Mouse (Mus musculus) cerebellum, adult 9-11 months (tissue): Measurements from ENCODE around the gene Gmpr.

Experiments
- DNase-seq: peaks from one replicate; pipeline ENCODE4 v3.0.0; 2022

Gmpr gene

GRCm38 (mm10) chr13:45545974-45546373 is 38.7 kb downstream of the Gmpr start:
- DNase-seq, result no peak

GRCm38 (mm10) chr13:45546946-45547345 is 39.7 kb downstream of the Gmpr start:
- DNase-seq, result no peak

- no peak for DNase-seq
Observed at GRCm38 (mm10) chr13:45547549-45547948, 40.3 kb downstream of the Gmpr start.

GRCm38 (mm10) chr13:45553674-45554073 is 46.4 kb downstream of the Gmpr start:
- no peak for DNase-seq

- no peak for DNase-seq
Observed at GRCm38 (mm10) chr13:45558367-45558766, 51.1 kb downstream of the Gmpr start.

- DNase-seq, result no peak
Observed at GRCm38 (mm10) chr13:45559258-45559657, 52.0 kb downstream of the Gmpr start.

GRCm38 (mm10) chr13:45560543-45560942 is 53.3 kb downstream of the Gmpr start:
- no peak for DNase-seq

- DNase-seq, result no peak
Observed at GRCm38 (mm10) chr13:45562011-45562410, 54.8 kb downstream of the Gmpr start.

- DNase-seq, result no peak
Observed at GRCm38 (mm10) chr13:45564946-45565345, 57.7 kb downstream of the Gmpr start.

- DNase-seq, result peak; percentile 69
Observed at GRCm38 (mm10) chr13:45569932-45570331, 62.7 kb downstream of the Gmpr start.

GRCm38 (mm10) chr13:45571795-45572262 is 64.6 kb downstream of the Gmpr start:
- peak; percentile 80 for DNase-seq

- peak; percentile 36 for DNase-seq
Observed at GRCm38 (mm10) chr13:45572768-45573167, 65.5 kb downstream of the Gmpr start.

GRCm38 (mm10) chr13:45576185-45576584 is 68.9 kb downstream of the Gmpr start:
- no peak for DNase-seq

- no peak for DNase-seq
Observed at GRCm38 (mm10) chr13:45577366-45577765, 70.1 kb downstream of the Gmpr start.

GRCm38 (mm10) chr13:45577784-45578183 is 70.5 kb downstream of the Gmpr start:
- no peak for DNase-seq

- no peak for DNase-seq
Observed at GRCm38 (mm10) chr13:45579751-45580150, 72.5 kb downstream of the Gmpr start.

- no peak for DNase-seq
Observed at GRCm38 (mm10) chr13:45582294-45582693, 75.0 kb downstream of the Gmpr start.

GRCm38 (mm10) chr13:45583061-45583460 is 75.8 kb downstream of the Gmpr start:
- no peak for DNase-seq

- DNase-seq, result no peak
Observed at GRCm38 (mm10) chr13:45590898-45591297, 83.7 kb downstream of the Gmpr start.

GRCm38 (mm10) chr13:45593914-45594313 is 86.7 kb downstream of the Gmpr start:
- no peak for DNase-seq

- DNase-seq, result no peak
Observed at GRCm38 (mm10) chr13:45595416-45595815, 88.2 kb downstream of the Gmpr start.

GRCm38 (mm10) chr13:45599831-45600230 is 92.6 kb downstream of the Gmpr start:
- DNase-seq, result no peak

- DNase-seq, result no peak
Observed at GRCm38 (mm10) chr13:45600443-45600842, 93.2 kb downstream of the Gmpr start.
